Mouse (Mus musculus) neural tube, embryonic 13.5 days (tissue): ENCODE results near the gene Gm14137. TPM values are rescaled to one million over a fixed set of nuclear protein-coding genes. Genes with fewer than 3 reads are reported as not detected.

Source experiments
- ATAC-seq: fragments of 200-750 bp; cut with Nextera tagmentation; 2 replicates; pipeline ENCODE4 v1.8.0; 2017; ENCODE audit warnings: low read depth, mild to moderate bottlenecking, moderate TSS enrichment, moderate library complexity
- H3K27ac ChIP-seq: fragments of 300-500 bp; sonication (generic); replicated peaks from 2 replicates; pipeline ENCODE4 v1.5.1; 2015; ENCODE audit warnings: moderate library complexity, mild to moderate bottlenecking, inconsistent platforms
- H3K27me3 ChIP-seq: fragments of 300-500 bp; sonication (generic); 2 replicates; pipeline ENCODE4 v1.6.1; 2015; ENCODE audit warnings: mild to moderate bottlenecking, inconsistent platforms
- H3K36me3 ChIP-seq: fragments of 300-500 bp; sonication (generic); 2 replicates; pipeline ENCODE4 v1.6.1; 2015; ENCODE audit warnings: mild to moderate bottlenecking, inconsistent platforms
- H3K4me1 ChIP-seq: fragments of 300-500 bp; sonication (generic); replicated peaks from 2 replicates; pipeline ENCODE4 v1.6.1; 2015; ENCODE audit warnings: inconsistent platforms
- H3K4me2 ChIP-seq: fragments of 300-500 bp; sonication (generic); 2 replicates; pipeline ENCODE4 v1.6.1; 2015; ENCODE audit warnings: inconsistent platforms, mild to moderate bottlenecking, moderate library complexity
- H3K4me3 ChIP-seq: fragments of 300-500 bp; sonication (generic); 2 replicates; pipeline ENCODE4 v1.5.1; 2015; ENCODE audit warnings: mild to moderate bottlenecking, inconsistent platforms
- H3K9ac ChIP-seq: fragments of 300-500 bp; sonication (generic); 2 replicates; pipeline ENCODE4 v1.6.1; 2015; ENCODE audit warnings: moderate library complexity, mild to moderate bottlenecking, inconsistent platforms
- H3K9me3 ChIP-seq: fragments of 300-500 bp; sonication (generic); 2 replicates; pipeline ENCODE4 v1.6.1; 2016; ENCODE audit warnings: inconsistent platforms
- WGBS: fragments of 180-500 bp; shearing (Covaris S2); methylation state at CpG from one replicate; pipeline ENCODE4 v1.1.7; 2015; 5-methylcytosine and 5-hydroxymethylcytosine counted together
- polyA plus RNA-seq: library from polyadenylated mRNA; unstranded; fragments of >200 nt; fragmentation: Nextera tagmentation; extraction: Ambion mirVana; gene quantifications from 2 replicates; pipeline ENCODE4 v1.2.1, GENCODE M21; 2015

Gene Gm14137
- polyA plus RNA-seq, 1 experiment from 2014 or later: 0.66 TPM

- H3K36me3 ChIP-seq: no peaks in the 10 kb centered on the region
- no peak for ATAC-seq
- 78% methylated on average over 4 of the region's 4 CpGs for WGBS
Measured at GRCm38 (mm10) chr2:119203871-119204460, 29.7 kb downstream of the Gm14137 start.

GRCm38 (mm10) chr2:119207961-119208343, 33.6 kb downstream of the Gm14137 start:
- Histone ChIP-seq H3K9ac (peak overlapping the region; percentile 68), H3K4me1 (peaks cover 27% of the 10 kb centered on the region), H3K27ac (peak overlapping the region; percentile 87), H3K9me3 (no peaks in the 10 kb centered on the region), H3K27me3 (no peaks in the 10 kb centered on the region), H3K4me3 (peak overlapping the region; percentile 65), H3K36me3 (peaks cover 27% of the 10 kb centered on the region), H3K4me2 (peak overlapping the region; percentile 56)
- ATAC-seq: no peak
- 30% methylated on average over 6 of the region's 6 CpGs for WGBS

More at GRCm38 (mm10) chr2:119203871-119204460, 29.7 kb downstream of the Gm14137 start:
- no peak overlapping the region for H3K4me2 ChIP-seq
- no peak overlapping the region for H3K27ac ChIP-seq
- H3K27me3 ChIP-seq: no peaks in the 10 kb centered on the region
- no peaks in the 10 kb centered on the region for H3K9me3 ChIP-seq
- H3K4me3 ChIP-seq: no peak overlapping the region
- peaks cover 20% of the 10 kb centered on the region for H3K4me1 ChIP-seq
- H3K9ac ChIP-seq: no peak overlapping the region

- Histone ChIP-seq H3K4me3 (peak within 1 kb of the TSS; percentile 65), H3K27me3 (no peaks in the 10 kb centered on the region), H3K4me2 (peak within 1 kb of the TSS; percentile 63), H3K9me3 (no peaks in the 10 kb centered on the region), H3K9ac (peak within 1 kb of the TSS; percentile 80), H3K4me1 (peaks cover 21% of the 10 kb centered on the region), H3K27ac (peak within 1 kb of the TSS; percentile 87), H3K36me3 (peaks cover 33% of the 10 kb centered on the region)
- peak; percentile 97 for ATAC-seq
- under 1% methylated on average over 51 of the region's 51 CpGs for WGBS
Measured at GRCm38 (mm10) chr2:119208344-119209175, 34.3 kb downstream of the Gm14137 start, which contains the start of the genes Zfyve19 and Dnajc17. Zfyve19 (plus strand) TSS chr2:119208617. Dnajc17 (minus strand) TSS chr2:119208795.

- H3K9me3 ChIP-seq: no peaks in the 10 kb centered on the region
- peak overlapping the region; percentile 80 for H3K9ac ChIP-seq
- peak overlapping the region; percentile 87 for H3K27ac ChIP-seq
- H3K36me3 ChIP-seq: peaks cover 37% of the 10 kb centered on the region
- peak overlapping the region; percentile 65 for H3K4me3 ChIP-seq
- ATAC-seq: peak; percentile 12
- WGBS: 1% methylated on average over 13 of the region's 13 CpGs
- H3K4me2 ChIP-seq: peak overlapping the region; percentile 63
- H3K27me3 ChIP-seq: no peaks in the 10 kb centered on the region
- H3K4me1 ChIP-seq: peaks cover 18% of the 10 kb centered on the region
Measured at GRCm38 (mm10) chr2:119209176-119209507, 34.8 kb downstream of the Gm14137 start.

Other genes starting within 250 kb of the Gm14137 start
- 10.4 TPM in 2 replicates for gene Chst14, start 248.0 kb upstream of the Gm14137 start, polyA plus RNA-seq
- 36.6 and 37.4 TPM in 2 replicates for gene Ccdc32, start 145.1 kb upstream of the Gm14137 start, polyA plus RNA-seq
- gene Rpusd2, start 139.7 kb upstream of the Gm14137 start, polyA plus RNA-seq: 4.2 and 5.9 TPM in 2 replicates
- 7.6 and 9.9 TPM in 2 replicates for gene Knl1, start 127.4 kb upstream of the Gm14137 start, polyA plus RNA-seq
- gene Rad51, start 61.7 kb upstream of the Gm14137 start, polyA plus RNA-seq: 8.3 and 10.5 TPM in 2 replicates
- 42.3 and 43.9 TPM in 2 replicates for gene Rmdn3, start 17.5 kb upstream of the Gm14137 start, polyA plus RNA-seq
- 1.2 and 2.3 TPM in 2 replicates for gene Gchfr, start 6.7 kb upstream of the Gm14137 start, polyA plus RNA-seq
- gene Zfyve19, start 34.1 kb downstream of the Gm14137 start, polyA plus RNA-seq: 54.8 and 58.9 TPM in 2 replicates
- 20.4 and 24.4 TPM in 2 replicates for gene Dnajc17, start 34.3 kb downstream of the Gm14137 start, polyA plus RNA-seq
- gene Ppp1r14d, start 55.4 kb downstream of the Gm14137 start, polyA plus RNA-seq: not detected in 2 replicates
- gene Spint1, start 62.9 kb downstream of the Gm14137 start, polyA plus RNA-seq: 0.32 and 0.92 TPM in 2 replicates
- 18.3 and 19.1 TPM in 2 replicates for gene Rhov, start 96.8 kb downstream of the Gm14137 start, polyA plus RNA-seq
- gene Vps18, start 114.2 kb downstream of the Gm14137 start, polyA plus RNA-seq: 23.9 and 24.2 TPM in 2 replicates
- 4.9 and 5.3 TPM in 2 replicates for gene Dll4, start 151.3 kb downstream of the Gm14137 start, polyA plus RNA-seq
- 6.2 TPM in 2 replicates for gene Chac1, start 176.7 kb downstream of the Gm14137 start, polyA plus RNA-seq